Mouse (Mus musculus): Measurements from ENCODE around the gene Mxra8.

- TF ChIP-seq POLR2A (IDR thresholded peaks at IDR 0.05; ENCODE audit: extremely low read depth, insufficient read depth, low read length) (no peak), CTCF (IDR thresholded peaks at IDR 0.05; ENCODE audit: extremely low read depth, insufficient read depth, low read length) (no peak)
Observed at GRCm38 (mm10) chr4:155891011-155891471, 51.6 kb downstream of the Mxra8 start.
